Mouse (Mus musculus) layer of hippocampus, postnatal 25 days (tissue): ENCODE measurements around the gene Igf2bp2. TPM values are rescaled to one million over a fixed set of nuclear protein-coding genes. Genes with fewer than 3 reads are reported as not detected.

Source experiments
- DNase-seq, 2 experiments: peaks; one replicate each; pipeline ENCODE4 v3.0.0; 2022; ENCODE audit warnings: mixed read lengths in 2 of 2, low spot score in 1 of 2; ENCODE audit errors: extremely low spot score in 1 of 2
- total RNA-seq, 2 experiments: library from RNA; stranded (reverse); gene quantifications; 2 replicates each; pipeline ENCODE4 v1.2.3; 2021

Igf2bp2 gene
- total RNA-seq = under 1 TPM; 0.33 to 0.42 TPM

DNA sequence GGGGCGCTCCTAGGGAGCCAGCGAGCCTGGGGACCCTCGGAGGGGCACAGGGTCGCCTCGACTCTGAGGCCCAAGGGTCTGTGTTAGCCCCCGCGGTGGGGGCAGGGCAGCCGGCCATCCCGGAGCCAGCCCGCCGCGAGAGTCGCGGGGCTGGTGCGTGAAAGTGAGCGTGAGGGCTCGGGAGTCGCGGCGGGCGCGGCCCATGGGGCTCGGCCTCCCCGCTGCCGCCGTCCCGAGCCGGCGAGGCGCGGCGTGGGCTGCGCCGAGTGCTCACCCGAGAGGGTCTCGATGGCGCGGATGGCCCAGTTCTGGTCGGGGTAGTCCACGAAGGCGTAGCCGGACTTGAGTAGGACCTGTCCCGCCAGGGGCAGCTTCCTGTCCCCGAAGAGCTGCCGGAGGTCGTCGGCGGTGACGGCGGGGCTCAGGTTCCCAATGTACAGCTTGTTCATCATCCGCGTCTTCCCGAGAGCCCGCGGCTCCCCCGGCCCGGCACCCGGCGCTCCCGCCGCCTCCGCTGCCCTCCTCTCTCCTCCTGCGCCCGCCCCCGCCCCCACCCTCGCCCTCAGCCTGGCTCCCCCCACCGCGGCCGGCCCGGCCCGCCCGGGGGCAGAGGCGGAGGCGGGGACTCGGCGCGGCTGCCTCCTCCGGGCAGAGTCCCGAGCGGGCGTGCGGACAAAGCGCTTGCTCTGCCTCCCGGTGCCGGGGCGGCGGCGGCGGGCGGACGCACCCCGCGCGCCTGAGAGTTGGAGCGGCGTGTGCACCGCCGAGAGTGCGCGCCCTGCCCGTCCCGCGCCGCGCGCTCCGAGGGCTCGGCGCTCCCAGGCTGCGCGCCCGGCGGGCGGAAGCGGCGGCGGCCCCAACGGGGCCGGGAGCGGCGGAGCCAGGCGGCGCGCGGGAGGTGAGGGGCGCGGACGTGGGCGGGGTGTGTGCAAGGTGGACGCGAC, at the start of gene Igf2bp2:
TSS of gene Igf2bp2 (minus strand) at position 788 of the 944 bp plus-strand sequence.
- DNase-seq = no peak

GRCm38 (mm10) chr16:22203501-22203900, 40.4 kb upstream of the Igf2bp2 start:
- no peak for DNase-seq

- no peak for DNase-seq
Measured at GRCm38 (mm10) chr16:22201858-22202257, 38.8 kb upstream of the Igf2bp2 start.

DNA sequence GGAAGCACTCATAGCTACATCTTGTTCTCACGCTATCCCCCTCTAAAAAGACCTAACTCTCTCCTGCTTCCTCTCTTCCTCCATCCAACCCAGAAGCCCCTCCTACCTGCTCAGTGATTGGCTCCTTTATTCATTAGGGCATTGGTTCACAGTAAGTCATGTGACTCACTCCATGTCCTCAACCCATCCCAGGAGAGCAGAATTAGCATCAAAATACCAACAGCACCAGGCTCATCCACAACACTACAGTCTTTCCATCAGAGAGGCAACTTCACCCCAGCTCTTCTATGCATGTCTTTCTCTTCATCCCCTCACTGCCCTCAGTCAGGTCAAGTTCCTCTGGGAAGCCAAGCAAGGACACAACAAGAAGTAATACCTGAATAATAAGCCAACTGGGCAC, 37.4 kb upstream of the Igf2bp2 start:
- DNase-seq = no peak

DNA sequence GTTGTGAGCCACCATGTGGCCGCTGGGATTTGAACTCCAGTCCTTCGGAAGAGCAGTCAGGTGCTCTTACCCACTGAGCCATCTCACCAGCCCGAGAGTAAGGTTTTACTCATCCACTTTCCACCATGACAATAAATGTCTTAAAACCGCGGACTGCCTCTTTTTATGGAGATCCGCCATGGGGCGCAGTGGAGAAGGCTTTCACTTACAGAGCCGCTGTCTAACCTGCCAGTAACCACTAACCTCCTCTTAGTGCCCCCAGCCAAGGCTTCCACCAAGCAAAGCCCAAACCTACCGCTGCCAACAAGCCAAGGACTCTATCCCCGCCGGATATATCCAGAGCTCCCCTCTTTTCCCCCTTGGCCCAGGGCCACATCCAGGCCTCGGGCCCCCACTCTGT, 24.3 kb upstream of the Igf2bp2 start:
- no peak for DNase-seq

- no peak for DNase-seq
Measured at GRCm38 (mm10) chr16:22185411-22185810, 22.3 kb upstream of the Igf2bp2 start.

DNA sequence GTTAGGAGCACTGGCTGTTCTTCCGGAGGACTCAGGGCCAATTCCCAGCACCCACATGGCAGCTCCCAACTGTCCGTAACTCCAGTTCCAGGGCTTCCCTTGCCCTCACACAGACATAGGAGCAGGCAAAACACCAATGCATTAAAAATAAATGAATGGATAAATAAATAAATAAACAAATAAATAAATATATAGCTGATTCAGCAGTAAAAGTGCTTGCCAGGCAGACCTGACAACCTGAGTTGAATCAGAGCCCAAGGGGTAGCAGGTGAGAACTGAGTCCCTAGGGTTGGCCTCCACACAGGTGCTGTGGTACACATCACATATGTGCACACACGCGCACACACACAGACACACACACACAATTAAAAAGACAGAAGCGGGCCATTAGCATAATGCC, 21.0 kb upstream of the Igf2bp2 start:
- DNase-seq = no peak

DNA sequence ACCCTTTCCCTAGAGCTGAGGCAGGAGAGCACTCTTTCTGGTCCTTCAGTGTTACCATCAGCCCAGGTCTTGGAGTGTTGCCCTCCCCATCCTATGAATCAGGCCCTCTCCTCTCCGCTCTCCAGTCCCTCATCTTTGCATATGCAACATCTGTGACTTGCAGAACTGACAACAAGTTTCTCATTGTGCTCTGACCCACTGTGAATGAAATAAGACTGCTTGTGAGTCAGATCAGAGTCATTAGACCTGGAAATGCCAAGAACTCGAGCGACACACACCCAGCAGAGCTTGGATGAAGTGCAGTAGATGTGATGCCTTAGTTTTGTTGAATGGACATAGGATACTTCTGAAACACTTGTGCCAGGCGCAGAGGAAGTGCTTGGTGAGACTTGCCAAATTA, 19.2 kb upstream of the Igf2bp2 start:
- no peak for DNase-seq

- DNase-seq = no peak
Measured at GRCm38 (mm10) chr16:22178793-22179192, 15.7 kb upstream of the Igf2bp2 start.

- no peak for DNase-seq
Measured at GRCm38 (mm10) chr16:22177999-22178398, 14.9 kb upstream of the Igf2bp2 start.

GRCm38 (mm10) chr16:22168731-22169130, 5.6 kb upstream of the Igf2bp2 start:
- DNase-seq = no peak

- DNase-seq = no peak
Measured at GRCm38 (mm10) chr16:22165556-22165955, 2.5 kb upstream of the Igf2bp2 start.

GRCm38 (mm10) chr16:22164446-22164845, 1.3 kb upstream of the Igf2bp2 start:
- no peak for DNase-seq

DNA sequence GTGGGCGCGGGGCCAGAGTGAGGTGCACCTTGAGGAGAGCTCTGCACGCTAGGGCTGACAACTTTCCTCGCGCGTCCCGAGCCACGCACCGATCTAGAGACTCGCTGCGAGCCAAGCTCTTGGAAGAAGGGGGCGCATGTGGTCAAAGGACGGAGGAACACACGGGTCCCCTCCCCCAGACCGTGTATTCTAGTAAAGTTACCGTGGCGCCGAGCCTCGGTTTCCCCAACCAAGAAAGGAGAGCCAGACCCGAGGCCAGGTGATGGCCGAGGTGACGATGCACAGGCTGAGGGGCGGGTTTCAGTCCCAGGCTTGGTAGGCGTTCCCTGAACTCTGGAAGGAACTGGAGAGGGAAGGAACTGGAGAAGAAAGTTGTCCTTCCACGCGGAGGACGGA, 355 bp upstream of the Igf2bp2 start:
- DNase-seq = no peak

DNA sequence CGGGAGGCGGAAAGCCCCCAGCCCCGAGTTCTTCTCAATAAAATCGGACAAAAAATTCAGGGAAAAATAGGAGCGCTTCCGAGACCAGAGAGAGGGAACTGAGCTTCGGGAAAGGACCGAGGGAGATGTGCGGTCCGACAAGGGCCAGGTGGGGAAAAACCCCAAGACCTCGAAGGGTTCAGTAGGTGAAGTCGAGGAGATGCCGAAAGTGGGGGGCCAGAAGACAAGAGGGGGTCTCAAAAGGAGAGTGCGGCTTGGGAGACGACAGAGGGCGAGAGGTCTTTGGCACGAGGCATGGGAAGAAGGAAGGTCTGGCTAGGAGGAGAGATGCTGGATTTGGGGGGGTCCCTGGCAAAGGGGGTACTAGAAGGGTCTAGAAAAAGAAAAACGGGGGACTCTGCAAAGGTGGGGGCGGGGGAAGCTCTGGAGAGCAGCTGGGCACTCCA, 1.0 kb downstream of the Igf2bp2 start:
- DNase-seq = no peak

GRCm38 (mm10) chr16:22161351-22162065, 1.6 kb downstream of the Igf2bp2 start:
- DNase-seq = no peak

DNA sequence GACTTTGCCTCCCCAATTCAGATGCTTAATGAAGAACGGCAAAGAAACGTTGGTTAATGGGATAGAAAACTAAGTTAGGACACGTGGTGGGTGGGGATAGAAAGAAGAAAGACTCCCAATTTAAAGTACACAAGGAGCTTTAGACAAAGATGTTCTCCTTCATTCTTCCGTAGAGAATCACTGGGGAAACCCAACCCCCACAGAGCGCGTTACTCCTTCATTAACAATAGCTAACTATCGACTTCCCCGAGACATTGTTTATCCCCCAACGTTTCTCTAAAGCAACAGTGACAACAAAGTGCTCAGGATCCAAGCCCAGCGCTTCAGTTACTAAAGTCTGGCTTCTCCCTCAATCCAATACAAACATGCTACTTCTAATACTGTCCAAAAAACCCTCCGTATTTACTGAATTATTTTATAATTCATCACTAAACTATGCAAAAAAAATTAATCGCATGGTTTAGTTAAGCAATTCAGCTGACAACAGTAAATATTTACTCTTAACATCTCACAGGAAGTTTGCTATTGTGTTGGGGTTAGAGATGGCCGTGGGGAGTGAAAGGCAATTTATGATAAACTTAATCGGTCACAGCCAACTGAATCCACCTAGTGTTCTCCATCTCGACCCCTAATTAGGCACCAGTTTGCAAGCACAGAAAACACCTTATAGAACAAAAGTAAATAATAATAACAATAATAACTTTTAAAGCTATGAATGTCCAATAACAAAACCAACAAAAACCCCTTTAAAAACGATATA, 2.5 kb downstream of the Igf2bp2 start:
- no peak for DNase-seq

DNA sequence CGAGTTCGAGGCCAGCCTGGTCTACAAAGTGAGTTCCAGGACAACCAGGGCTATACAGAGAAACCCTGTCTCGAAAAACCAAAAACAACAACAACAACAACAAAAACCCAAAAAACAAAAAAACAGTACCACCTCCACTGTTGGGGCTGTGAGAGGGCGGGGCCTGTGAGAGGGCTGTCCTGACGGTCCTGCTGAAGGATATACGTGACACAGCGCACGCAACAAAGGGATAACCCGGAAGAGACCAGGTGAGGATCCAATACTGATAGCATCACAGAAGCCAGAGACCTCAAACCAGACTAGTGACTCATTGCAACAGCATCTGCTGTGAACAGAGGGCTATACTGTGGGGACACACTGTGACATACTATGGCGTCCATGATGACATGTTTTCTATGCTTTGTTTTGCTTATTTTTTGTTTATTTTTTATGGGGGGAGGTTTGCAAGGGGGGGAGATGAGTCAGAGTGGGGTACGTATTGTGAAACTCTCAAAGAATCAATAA, 10.1 kb downstream of the Igf2bp2 start:
- no peak for DNase-seq

GRCm38 (mm10) chr16:22151706-22152315, 11.3 kb downstream of the Igf2bp2 start:
- no peak for DNase-seq

DNA sequence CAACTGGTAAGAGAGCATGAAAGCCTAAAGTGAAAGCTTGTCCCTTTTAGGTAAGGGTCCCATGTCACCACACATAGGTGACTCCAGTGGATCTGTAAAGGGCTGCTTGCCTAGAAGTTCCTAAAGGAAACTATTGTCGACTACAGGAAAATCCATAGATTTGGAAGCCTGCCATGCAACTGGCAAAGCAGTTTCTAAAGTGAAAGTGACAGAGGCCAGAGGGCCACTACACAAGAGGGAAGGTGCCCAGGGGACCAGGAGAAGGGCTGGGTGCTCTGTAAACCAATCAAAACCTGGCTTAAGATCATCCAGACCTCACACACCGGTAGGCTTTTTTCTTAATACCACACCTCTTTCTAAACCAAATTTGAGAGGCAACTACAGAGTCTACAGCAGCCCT, 12.7 kb downstream of the Igf2bp2 start:
- DNase-seq = no peak
